Mouse (Mus musculus): ENCODE data around the gene Pick1. TPM values are rescaled to one million over a fixed set of nuclear protein-coding genes. Genes with fewer than 3 reads are reported as not detected.

Gene Pick1
- 10 to 100 TPM; 23.5 to 29.8 (median 27.3) TPM for total RNA-seq (2022)

DNA sequence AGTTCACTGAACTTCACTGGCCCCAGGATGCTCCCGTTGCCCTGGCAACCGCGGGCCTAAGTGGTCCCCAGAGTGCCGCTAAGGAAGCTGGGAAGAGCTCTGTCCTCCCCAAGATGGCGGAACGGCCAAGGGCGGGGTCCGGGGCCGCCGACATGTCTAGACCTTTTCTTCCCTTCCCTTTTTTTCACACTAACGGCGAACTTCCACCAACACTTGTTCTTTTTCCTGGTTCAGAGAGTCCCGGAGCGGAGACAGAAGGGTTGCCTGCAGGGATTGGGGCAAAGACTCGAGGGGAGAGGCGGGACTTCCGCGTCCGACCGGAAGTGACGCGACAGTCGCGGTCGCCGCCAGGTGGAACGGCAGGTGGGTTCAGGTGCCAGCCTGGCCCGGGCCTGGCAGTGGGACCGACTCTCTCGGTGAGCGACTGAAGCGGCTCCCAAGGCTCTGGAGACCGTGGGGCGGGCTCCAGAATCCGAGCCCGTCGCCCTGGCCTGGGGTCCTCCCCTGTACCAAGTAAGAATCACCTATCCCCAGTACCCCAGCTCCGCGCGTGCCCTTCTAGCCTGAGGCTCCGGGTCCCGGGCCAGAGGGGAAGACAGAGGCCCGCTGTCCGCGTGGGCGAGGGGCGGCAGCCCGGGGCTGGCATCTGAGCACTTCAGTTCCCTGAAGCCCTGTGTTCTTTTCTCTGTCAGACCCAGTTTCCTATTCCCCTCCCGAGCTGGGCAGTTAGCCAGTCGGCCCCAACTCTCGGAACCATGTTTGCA, at the start of gene Pick1, which contains the start of gene Gm49486:
Gene Pick1 (plus strand): TSS at position 116 of the 764 bp plus-strand sequence.
Gene Gm49486 (plus strand): TSS at position 334 of the 764 bp plus-strand sequence.
- DNase-seq (ENCODE audit: low spot score), result peak; percentile 86

DNA sequence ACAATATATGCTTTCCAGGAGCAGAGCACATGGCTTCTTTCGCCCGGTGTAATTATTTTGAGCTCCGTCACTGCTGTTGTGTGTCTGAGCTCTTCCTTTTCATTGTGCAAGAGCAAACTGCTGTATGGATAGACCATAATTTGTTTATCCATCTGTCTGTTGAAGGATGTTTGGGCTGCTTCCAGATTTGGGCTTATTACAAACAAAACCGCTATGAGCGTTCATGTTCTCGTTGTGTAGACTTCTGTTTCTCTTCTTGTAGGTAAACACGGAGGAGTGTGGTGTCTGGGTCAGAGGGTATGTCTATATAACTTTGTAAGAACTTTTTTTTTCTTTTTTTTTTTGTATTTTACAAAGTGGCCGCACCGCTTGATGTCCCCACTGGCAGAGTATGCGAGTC, 43.8 kb upstream of the Pick1 start:
- DNase-seq (ENCODE audit: low spot score), result no peak

- no peak for DNase-seq (ENCODE audit: low spot score)
Observed at GRCm38 (mm10) chr15:79187819-79188218, 41.2 kb upstream of the Pick1 start.

DNA sequence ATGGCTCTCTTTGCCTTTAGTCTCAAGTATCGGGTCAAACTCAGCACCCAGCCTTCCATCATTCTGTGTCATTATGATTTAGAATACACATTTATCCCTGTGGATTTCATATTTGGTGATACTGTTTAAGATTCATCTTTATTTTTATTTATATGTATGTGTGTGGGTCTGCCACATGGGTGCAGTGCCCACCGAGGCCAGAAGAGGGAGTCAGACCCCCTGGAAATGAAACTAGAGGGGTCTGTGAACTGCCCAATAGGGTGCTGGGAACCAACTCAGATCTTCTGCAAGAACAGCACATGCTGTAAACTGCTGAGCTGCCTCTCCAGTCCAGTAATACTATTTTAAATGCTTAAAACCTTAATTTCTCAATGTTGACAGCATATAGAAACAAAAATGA, 37.5 kb upstream of the Pick1 start:
- DNase-seq (ENCODE audit: low spot score), result no peak

- no peak for DNase-seq (ENCODE audit: low spot score)
Observed at GRCm38 (mm10) chr15:79192450-79192849, 36.5 kb upstream of the Pick1 start.

DNA sequence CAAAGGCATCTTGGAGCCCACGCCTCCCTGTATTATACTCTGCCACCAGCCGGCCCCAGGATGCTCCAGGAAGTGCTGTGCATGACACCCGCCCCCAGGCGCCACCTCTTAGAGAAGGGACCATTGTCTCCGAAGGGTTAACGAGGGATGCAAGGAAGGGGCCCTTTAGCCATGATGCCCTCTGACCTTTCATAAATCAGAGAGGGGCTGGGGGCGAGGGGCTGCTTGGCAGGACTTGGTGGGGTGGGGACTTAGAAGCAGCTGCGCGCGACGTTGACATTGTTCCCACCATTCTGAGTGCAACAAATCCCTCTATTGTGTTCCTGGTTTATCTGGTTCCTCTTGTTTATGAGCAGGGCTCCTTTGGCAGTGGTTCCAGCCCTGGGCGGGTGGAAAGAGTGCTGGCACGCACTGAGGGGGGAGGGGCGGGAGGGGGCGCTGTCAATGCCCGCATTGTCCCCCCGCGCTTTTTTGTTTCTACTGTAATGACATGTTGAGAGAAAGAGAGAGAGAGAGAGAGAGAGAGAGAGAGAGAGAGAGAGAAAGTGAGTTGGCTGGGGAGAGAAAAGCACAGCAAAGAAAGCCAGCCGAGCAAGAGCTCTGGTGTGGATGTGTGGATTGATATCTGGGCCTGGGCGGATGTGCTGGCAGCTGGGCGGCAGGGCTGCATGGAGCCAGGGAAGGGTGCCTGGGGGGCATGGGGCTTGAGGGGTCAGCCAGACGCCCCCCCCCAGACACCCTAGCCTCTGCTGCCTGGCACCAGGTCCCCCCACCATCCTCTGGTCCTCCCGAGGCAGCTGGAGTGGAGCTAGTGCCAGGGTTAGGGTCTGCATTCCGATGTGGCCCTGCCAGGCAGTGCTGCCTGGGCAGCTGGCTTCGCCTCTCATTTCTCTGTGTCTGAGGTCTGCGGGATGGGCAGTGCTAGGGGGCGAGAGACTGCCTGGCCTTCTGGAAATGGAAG, 35.8 kb upstream of the Pick1 start:
- DNase-seq (ENCODE audit: low spot score), result no peak

GRCm38 (mm10) chr15:79194048-79194447, 34.9 kb upstream of the Pick1 start:
- no peak for DNase-seq (ENCODE audit: low spot score)

- no peak for DNase-seq (ENCODE audit: low spot score)
Observed at GRCm38 (mm10) chr15:79194946-79195345, 34.0 kb upstream of the Pick1 start.

GRCm38 (mm10) chr15:79195492-79195891, 33.5 kb upstream of the Pick1 start:
- peak; percentile 50 for DNase-seq (ENCODE audit: low spot score)

DNA sequence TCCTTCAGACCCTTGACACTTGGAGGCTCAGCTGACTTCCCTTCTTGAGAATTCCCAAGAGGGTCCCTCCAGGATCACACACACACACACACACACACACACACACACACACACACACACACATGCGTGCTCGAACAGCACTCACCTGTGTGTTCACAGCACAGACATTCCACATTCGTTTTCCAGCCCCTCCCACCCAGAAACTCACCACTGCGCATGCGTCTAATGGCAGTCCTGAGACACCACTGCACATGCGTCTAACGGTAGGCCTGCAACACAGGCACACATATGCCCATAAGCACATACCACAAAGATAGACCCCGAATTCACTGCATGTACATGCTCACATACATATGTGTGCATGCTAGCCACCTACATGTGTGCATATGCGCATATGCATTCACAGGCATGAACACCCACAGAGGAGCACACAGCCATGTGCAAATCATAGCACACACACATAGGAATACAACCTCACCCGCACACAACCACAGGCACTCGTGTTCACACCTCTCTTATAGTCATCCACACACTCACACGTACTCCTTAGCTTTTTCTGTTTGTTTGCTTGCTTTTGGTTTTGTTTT, 29.5 kb upstream of the Pick1 start:
- DNase-seq (ENCODE audit: low spot score), result no peak

DNA sequence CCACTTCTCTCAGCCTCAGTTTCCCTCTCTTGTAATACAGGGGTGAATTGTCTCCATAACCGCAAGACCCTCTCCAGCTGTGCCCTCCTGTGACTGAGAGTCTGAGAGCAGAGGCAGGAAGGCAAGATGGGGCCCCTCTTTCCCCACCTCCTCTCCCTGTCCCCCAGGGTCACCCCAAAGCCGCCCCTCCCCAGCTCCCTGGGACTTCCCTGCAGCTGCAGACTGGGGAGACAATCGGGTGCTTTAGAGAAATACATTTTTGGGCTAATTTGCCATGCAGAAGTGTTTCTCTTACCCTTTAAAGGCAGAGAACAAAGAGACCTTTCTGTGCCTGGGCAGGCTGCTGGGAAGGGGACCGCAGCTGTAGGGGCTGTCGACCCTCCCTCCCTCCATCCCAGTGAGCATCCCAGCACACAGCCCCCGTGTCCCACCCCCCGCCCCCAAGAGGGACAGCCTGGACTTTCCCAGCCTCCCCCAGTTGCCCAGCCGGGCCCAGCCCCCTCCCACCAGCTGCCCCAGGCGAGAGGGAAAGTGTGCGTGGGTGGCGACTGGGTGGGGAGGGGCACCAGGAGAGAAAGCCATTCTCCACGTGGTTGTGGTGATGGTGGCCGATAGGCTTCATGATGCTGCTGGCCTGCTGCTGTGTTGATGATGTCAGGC, 27.4 kb upstream of the Pick1 start:
- DNase-seq (ENCODE audit: low spot score), result no peak

DNA sequence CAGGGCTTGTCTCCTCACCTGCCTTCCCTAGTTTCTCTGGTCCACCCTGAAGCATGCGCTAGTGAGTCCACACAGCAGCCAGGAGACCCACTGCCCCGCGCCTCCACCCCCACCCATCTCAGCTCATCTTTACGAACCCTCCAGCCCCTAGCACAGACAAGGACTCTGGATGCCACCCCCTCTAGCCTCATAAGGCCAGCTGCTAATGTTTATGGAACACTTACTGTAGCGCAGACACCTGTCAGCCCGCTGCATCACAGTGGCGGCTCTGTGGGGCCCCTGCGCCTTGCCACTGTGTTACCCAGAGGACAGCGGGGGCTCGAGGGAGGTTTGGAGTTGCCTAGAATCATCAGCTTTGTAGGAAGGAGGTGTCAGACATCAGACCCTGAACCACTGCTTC, 26.4 kb upstream of the Pick1 start:
- no peak for DNase-seq (ENCODE audit: low spot score)

GRCm38 (mm10) chr15:79208211-79208610, 20.8 kb upstream of the Pick1 start:
- DNase-seq (ENCODE audit: low spot score), result no peak

DNA sequence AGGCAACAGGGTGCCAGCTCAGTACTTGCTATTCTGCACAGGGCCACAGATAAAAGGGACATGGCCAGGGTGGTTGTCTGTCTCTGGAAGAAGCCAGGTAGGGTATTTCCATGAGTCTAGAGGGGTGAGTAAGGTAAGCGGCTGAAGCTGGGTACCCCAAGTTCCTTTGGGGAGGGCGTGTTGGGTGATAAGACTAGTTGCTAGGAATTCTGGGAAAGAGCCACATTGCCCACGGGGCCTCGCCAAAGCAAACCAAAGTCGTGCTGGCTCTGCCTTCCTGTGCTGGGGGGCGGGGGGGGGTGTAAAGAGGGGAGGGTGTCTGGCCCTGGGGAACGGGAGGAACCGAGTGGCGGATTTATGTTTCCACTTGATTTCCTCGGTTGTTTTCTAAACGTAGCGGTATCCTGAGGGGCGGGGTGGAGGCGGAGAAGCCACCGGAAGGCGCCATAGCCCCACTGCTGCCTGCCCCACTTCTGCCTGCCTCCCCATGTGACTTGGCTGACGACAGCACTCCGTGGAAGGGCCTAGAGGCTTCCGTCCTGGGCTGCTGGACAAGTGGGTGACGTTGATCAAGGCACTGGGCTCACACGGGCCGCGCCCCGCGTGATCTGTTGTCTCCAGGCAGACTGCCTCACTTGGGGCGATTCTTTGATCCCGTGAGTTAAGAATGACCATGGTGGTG, 20.1 kb upstream of the Pick1 start:
- DNase-seq (ENCODE audit: low spot score), result peak; percentile 54

- DNase-seq (ENCODE audit: low spot score), result no peak
Observed at GRCm38 (mm10) chr15:79210357-79210756, 18.6 kb upstream of the Pick1 start.

DNA sequence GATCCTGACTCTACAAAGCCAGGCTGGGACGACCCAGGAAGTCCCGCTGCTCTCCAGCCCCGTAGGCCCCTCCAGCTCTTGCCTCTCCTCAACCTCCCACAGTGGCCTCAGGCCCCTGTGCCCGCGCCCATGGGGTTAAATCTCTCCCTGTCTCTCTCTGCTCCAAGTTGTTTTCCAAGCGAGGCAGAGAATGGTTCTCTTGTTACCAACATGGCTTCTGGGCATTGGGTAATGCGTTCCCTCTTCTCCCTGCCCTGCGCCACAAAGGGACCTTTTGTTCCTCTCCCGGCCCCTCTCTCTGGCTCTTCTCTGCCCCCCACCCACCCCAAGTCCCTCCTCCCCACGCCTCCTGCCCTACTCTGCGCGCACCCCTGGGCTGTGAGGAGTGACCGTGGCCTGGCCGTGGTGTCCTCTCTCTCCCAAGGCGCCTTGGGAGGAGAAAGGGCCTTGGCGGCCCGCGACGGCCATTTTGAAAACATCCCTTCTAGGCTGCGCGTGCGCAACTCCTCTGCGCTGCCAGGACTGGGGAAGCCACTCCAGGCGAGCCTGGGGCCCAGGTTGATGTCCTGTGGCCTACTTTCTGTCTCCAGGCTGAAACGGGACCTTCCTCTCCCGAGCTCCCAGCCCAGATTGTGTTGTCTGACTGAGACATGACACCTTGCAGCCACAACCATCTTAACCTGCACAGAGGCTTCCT, 16.1 kb upstream of the Pick1 start:
- DNase-seq (ENCODE audit: low spot score), result no peak

GRCm38 (mm10) chr15:79213591-79213990, 15.4 kb upstream of the Pick1 start:
- DNase-seq (ENCODE audit: low spot score), result no peak

DNA sequence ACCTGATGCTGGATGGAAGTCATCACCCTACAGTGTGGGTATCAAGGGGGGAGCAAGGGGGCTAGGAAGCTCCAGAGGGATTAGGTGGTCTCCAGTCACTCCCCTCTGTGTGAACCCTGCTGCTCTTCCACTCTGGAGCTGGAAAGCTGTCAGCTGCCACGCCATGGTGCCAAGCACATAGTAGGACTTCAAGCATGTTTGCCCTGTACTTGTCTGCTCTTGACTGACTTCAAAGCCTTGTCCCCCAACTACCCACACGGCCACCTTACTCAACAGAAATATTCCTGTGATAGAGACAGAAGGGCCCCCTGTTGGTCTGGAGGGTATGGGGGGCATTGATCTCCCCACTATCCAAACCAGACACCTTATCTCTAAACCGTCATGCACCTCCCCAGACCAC, 12.8 kb upstream of the Pick1 start:
- no peak for DNase-seq (ENCODE audit: low spot score)

- no peak for DNase-seq (ENCODE audit: low spot score)
Observed at GRCm38 (mm10) chr15:79219572-79219971, 9.4 kb upstream of the Pick1 start.

- DNase-seq (ENCODE audit: low spot score), result no peak
Observed at GRCm38 (mm10) chr15:79223641-79224040, 5.3 kb upstream of the Pick1 start.
